Mouse (Mus musculus) forebrain, embryonic 16.5 days (tissue): ENCODE measurements around the gene Knl1. TPM values are rescaled to one million over a fixed set of nuclear protein-coding genes. Genes with fewer than 3 reads are reported as not detected.
"Not testable (repeated sequence)": the region's sequence is repeated elsewhere in the genome, so short reads cannot be mapped to it uniquely, and the experiment has no call there.

Experiments
- ATAC-seq: fragments of 200-750 bp; cut with Nextera tagmentation; 2 replicates; pipeline ENCODE4 v1.8.0; 2017; ENCODE audit warnings: mild to moderate bottlenecking, moderate library complexity
- H3K27ac ChIP-seq: fragments of 300-500 bp; sonication (generic); 2 replicates; pipeline ENCODE4 v1.5.1; 2014; ENCODE audit warnings: low read length, control low read depth
- H3K27me3 ChIP-seq: fragments of 300-500 bp; sonication (generic); replicated peaks from 2 replicates; pipeline ENCODE4 v1.6.1; 2014; ENCODE audit warnings: low read length; ENCODE audit not compliant: control insufficient read depth, insufficient read depth
- H3K36me3 ChIP-seq: fragments of 300-500 bp; sonication (generic); 2 replicates; pipeline ENCODE4 v1.6.1; 2014; ENCODE audit not compliant: control insufficient read depth, insufficient read depth
- H3K4me1 ChIP-seq: fragments of 300-500 bp; sonication (generic); replicated peaks from 2 replicates; pipeline ENCODE4 v1.6.1; 2014; ENCODE audit warnings: low read length; ENCODE audit not compliant: control insufficient read depth, insufficient read depth
- H3K4me2 ChIP-seq: fragments of 300-500 bp; sonication (generic); 2 replicates; pipeline ENCODE4 v1.6.1; 2014; ENCODE audit warnings: mild to moderate bottlenecking, low read length, control low read depth
- H3K4me3 ChIP-seq: fragments of 300-500 bp; sonication (generic); replicated peaks from 2 replicates; pipeline ENCODE4 v1.5.1; 2014; ENCODE audit warnings: mild to moderate bottlenecking, low read length, control low read depth
- H3K9ac ChIP-seq: fragments of 300-500 bp; sonication (generic); replicated peaks from 2 replicates; pipeline ENCODE4 v1.6.1; 2014; ENCODE audit warnings: low read depth, low read length, control low read depth
- H3K9me3 ChIP-seq: fragments of 300-500 bp; sonication (generic); 2 replicates; pipeline ENCODE4 v1.6.1; 2016; ENCODE audit warnings: low read length; ENCODE audit not compliant: control insufficient read depth
- WGBS: fragments of 180-500 bp; shearing (Covaris S2); extraction: QIAGEN DNeasy Blood & Tissue Kit; methylation state at CpG from one replicate; pipeline ENCODE4 v1.1.7; 2014; 5-methylcytosine and 5-hydroxymethylcytosine counted together
- polyA plus RNA-seq: library from polyadenylated mRNA; unstranded; fragments of >200 nt; fragmentation: Nextera tagmentation; extraction: Ambion mirVana; gene quantifications from 2 replicates; pipeline ENCODE4 v1.2.1, GENCODE M21; 2015

The Knl1 gene
- polyA plus RNA-seq = 23.9 and 26.2 TPM in 2 replicates

DNA sequence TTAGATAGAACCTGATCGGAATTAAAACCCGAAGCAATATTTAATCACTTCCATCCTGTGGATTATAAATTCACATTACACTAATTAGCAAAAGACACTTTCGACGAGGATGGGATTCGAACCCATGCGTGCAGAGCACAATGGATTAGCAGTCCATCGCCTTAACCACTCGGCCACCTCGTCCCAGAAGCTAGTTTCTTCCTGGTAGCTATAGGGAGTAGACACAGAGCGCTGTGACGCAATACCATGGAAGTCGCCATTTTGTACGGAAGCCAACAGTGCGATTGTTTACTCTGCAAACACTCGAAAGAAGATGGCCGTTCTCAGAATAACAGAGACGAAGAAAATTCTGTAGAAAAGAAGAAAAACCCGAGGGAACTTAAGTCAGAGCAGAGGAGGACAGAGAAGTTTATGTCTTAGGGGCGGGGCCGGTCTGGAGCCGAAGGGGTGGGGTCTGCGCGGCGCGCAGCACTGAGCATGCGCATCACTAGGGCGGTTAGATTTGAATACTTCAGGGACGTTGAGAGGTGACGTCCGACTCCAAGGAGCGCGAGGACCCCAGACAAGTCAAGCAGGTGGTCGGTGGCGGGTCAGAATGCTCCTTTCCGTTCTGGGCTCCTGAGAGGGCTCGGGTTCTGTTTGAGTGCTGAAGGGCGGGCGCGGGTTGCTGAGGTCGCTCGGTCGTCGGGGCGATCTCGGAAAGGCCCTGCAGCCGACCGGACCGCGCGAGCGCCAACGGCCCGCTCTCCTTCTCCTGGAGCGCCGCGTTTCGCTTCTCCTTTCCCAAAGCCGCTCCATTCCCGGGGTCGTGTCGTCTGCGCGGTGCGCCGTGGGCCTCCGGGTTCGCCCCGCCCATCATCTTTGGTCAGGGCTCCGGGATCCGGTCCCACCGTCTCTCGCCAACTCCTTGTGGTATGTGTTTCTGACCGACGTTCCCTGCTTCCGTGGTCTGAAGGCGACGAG, at the start of gene Knl1:
Gene Knl1 (plus strand): TSS at position 471 of the 963 bp plus-strand sequence.
- Histone ChIP-seq H3K27me3 (no peaks in the 10 kb centered on the region), H3K9me3 (no peaks in the 10 kb centered on the region), H3K36me3 (no peaks in the 10 kb centered on the region), H3K4me3 (peak within 1 kb of the TSS; percentile 75), H3K4me2 (peak within 1 kb of the TSS; percentile 75), H3K9ac (peak within 1 kb of the TSS; percentile 58), H3K27ac (peak within 1 kb of the TSS; percentile 73), H3K4me1 (0 out of 2 replicates have a peak, but pooled peaks cover 4% of the 10 kb centered on the region)
- WGBS = under 1% methylated on average over 77 of the region's 77 CpGs
- peak; percentile 97 for ATAC-seq

DNA sequence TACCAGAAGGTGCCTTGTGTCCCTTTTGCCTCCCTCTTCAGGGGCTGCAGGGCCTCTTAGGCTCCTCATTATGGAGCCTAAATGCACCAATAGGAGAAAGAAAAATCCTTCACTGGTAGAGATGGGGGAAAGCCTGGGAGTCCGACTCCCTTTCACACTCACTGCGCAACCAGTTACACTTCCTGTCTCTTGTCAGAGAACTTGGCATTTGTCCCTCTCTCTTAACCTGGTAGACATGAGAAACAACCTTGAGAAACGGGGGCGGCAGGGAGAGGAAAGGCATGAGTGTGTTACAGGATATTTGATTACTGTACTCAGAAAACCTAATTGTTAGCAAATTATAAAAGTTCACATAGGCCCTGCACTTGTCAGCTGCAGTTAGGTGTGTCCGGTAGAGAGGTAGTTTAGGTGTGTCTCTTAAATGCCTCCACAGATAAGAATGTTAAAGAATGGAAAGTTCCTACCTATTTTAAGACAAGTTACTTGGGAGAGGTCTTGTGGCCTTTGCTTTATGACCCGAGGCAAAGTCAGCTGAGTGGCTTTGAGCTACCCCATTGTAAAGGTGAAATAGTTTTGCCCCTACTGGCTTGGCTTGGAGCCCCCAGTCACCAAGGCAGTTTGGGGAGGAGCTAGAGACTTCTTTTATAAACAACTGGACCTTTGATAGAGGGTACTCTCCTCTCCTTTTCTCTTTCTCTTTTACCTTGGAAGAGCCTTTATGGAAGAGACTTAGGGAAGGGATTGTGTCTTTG, 48.6 kb upstream of the Knl1 start:
- Histone ChIP-seq H3K4me1 (peaks cover 15% of the 10 kb centered on the region), H3K27ac (no peak overlapping the region), H3K9ac (no peak overlapping the region), H3K4me2 (no peak overlapping the region), H3K27me3 (no peaks in the 10 kb centered on the region), H3K9me3 (no peaks in the 10 kb centered on the region), H3K36me3 (no peaks in the 10 kb centered on the region), H3K4me3 (no peak overlapping the region)
- WGBS = 81% methylated on average over 6 of the region's 6 CpGs
- ATAC-seq = no peak

DNA sequence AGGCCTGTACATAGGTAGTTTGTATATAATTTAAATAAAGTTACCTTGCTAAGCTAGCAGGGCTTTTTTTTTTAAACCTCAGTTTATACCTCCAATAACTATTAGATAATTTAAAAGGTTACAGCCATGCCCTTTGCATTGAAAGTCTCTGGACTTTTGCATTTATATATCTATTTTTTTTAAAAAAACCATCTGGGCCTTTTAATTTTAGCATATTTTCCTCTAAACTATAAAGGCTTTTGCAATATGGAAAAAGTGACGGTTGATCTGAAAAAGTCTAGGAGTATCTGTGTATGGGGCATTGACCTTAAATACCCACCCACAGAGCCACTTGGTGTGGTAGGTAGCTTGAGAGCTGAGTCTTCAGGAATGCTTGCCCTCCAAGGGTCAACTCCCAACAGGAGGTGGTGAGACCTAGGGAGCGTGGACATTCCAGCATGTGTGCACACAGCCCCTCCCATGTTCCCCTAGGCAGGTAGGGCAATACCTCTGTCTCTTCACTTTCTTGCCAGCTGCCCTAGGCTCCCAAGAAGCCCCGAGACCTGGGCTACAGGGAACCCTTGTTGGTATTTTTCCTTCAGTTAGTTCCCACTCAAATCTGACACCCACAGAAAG, 47.8 kb upstream of the Knl1 start:
- 76% methylated on average over 3 of the region's 3 CpGs for WGBS
- ATAC-seq = no peak

DNA sequence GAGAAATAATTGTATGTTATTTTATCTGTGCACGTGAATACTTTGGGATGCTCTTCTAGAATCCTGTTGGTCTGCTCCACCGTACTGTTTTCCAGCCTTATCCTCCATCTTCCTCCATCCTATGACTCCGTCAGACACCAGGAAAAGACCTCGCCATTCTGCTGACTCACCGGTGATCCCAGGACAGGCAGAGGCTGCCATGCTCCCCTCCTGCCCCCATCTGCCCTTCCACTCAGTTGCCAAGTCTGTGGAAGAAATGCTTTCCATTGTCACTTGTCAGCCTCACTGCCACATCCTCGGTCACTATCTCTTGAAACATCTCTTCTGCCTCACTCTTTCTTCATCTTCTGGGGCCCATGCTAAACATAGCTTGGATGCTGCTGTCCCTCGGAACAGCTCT, 40.0 kb upstream of the Knl1 start:
- ATAC-seq = no peak
- 88% methylated on average over 7 of the region's 7 CpGs for WGBS
- no peaks in the 10 kb centered on the region for H3K36me3 ChIP-seq
- H3K9ac ChIP-seq = no peak overlapping the region
- no peaks in the 10 kb centered on the region for H3K9me3 ChIP-seq
- no peak overlapping the region for H3K4me3 ChIP-seq
- no peaks in the 10 kb centered on the region for H3K27me3 ChIP-seq
- no peak overlapping the region for H3K4me2 ChIP-seq
- no peaks in the 10 kb centered on the region for H3K4me1 ChIP-seq
- H3K27ac ChIP-seq = no peak overlapping the region

More for the DNA sequence above, 47.8 kb upstream of the Knl1 start:
- Histone ChIP-seq H3K27me3 (no peaks in the 10 kb centered on the region), H3K4me2 (no peak overlapping the region), H3K4me3 (no peak overlapping the region), H3K27ac (no peak overlapping the region), H3K36me3 (no peaks in the 10 kb centered on the region), H3K9me3 (no peaks in the 10 kb centered on the region), H3K4me1 (peaks cover 15% of the 10 kb centered on the region), H3K9ac (no peak overlapping the region)

DNA sequence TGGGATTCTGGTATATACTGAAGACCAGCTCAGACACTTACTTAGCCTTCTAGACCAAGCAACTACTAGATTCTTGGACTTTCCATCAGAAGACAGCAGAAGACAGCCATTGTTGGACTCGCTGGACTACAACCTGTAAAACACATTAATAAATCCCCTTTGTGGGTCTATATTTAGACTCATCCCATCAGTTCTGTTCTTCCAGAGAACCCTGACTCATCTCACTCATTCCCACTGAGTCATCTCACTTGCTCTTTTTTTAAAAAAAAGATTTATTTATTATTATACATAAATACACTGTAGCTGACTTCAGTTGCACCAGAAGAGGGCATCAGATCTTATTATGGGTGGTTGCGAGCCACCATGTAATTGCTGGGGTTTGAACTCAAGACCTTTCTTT, 37.5 kb upstream of the Knl1 start:
- no peak for ATAC-seq
- Histone ChIP-seq H3K9ac (no peak overlapping the region), H3K36me3 (no peaks in the 10 kb centered on the region), H3K4me3 (no peak overlapping the region), H3K4me2 (no peak overlapping the region), H3K27me3 (no peaks in the 10 kb centered on the region), H3K4me1 (no peaks in the 10 kb centered on the region), H3K27ac (no peak overlapping the region), H3K9me3 (no peaks in the 10 kb centered on the region)
- 88% methylated on average over 2 of the region's 2 CpGs for WGBS

DNA sequence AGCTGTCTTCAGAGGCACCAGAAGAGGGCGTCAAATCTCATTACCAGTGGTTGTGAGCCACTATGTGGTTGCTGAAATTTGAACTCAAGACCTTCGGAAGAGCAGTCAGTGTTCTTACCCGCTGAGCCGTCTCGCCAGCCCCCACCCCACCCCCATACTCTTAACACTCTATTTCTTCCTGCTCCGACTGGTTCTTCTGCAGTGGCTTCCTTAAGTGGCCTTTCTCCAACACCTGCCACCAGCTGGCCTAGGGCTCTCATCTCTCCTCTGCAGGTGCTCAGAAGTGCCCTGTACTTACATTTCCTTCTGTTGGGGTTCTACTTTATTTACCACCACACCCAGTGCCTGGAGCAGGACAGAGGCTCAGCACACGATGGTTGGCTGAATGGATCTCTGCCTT, 31.9 kb upstream of the Knl1 start:
- H3K9me3 ChIP-seq = peaks cover 3% of the 10 kb centered on the region; the same call in 1 of the 2 replicates

DNA sequence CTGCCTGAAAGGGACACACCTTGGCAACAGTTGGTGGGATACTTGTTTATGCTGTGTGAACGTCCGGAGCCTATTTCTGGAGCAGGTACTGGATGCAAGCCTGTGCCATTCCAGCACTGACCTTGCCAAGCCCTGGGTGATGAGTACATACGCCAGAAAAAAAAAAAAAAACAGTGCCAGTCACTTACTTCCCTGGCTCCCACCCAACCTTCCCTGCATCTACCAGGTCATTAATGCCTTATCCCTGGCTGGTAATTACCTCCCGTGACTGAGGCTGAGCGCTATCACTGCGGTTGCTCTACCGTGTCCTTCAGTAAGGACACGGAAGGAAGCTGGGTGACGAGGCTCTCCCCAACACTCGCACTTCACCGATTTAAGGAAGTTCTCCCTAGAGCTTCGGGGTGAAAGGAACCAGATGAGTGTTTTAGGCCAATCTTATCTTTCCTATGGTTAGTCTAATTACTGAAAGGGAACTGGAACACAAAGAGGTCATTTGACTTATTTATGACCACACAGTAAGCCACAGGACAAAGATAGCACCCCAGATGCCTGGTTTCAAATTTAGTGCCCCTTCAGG, 31.2 kb upstream of the Knl1 start:
- no peak overlapping the region for H3K9ac ChIP-seq
- H3K4me3 ChIP-seq = no peak overlapping the region
- peaks cover 9% of the 10 kb centered on the region for H3K4me1 ChIP-seq
- H3K4me2 ChIP-seq = no peak overlapping the region
- peaks cover 3% of the 10 kb centered on the region; the same call in 1 of the 2 replicates for H3K9me3 ChIP-seq
- WGBS = 60% methylated on average over 12 of the region's 12 CpGs
- H3K27me3 ChIP-seq = no peaks in the 10 kb centered on the region
- peaks cover 5% of the 10 kb centered on the region for H3K36me3 ChIP-seq
- ATAC-seq = no peak
- H3K27ac ChIP-seq = no peak overlapping the region

More for the DNA sequence above, 31.9 kb upstream of the Knl1 start:
- Histone ChIP-seq H3K4me2 (no peak overlapping the region), H3K27ac (no peak overlapping the region), H3K4me3 (no peak overlapping the region), H3K27me3 (no peaks in the 10 kb centered on the region), H3K9ac (no peak overlapping the region), H3K4me1 (peaks cover 9% of the 10 kb centered on the region), H3K36me3 (peaks cover 5% of the 10 kb centered on the region)
- 80% methylated on average over 7 of the region's 7 CpGs for WGBS
- no peak for ATAC-seq

DNA sequence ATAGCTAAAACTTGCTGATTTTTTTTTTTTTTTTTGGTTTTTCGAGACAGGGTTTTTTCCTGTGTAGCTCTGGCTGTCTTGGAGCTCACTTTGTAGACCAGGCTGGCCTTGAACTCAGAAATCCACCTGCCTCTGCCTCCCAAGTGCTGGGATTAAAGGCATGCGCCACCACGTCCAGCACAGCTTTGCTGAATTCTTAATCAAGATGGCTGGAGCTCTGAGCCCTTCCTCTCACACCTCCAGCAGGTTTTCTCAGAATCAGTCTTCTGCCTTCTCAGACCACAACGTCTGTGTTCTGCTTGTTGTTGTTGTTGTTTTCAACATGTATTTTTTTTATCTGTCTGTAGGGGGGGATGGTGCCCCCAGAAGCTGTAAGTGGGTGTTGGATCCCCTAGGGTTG, 30.6 kb upstream of the Knl1 start:
- H3K4me2 ChIP-seq, H3K9me3 ChIP-seq, H3K27me3 ChIP-seq, H3K27ac ChIP-seq, H3K9ac ChIP-seq, ATAC-seq, H3K4me1 ChIP-seq, H3K4me3 ChIP-seq: not testable (repeated sequence)
- H3K36me3 ChIP-seq = peaks cover 11% of the 10 kb centered on the region
- WGBS = 78% methylated on average over 4 of the region's 4 CpGs
